Mouse (Mus musculus) liver, adult 2 months (tissue): Measurements from ENCODE around the gene Zfp526. TPM values are rescaled to one million over a fixed set of nuclear protein-coding genes. Genes with fewer than 3 reads are reported as not detected.

Source experiments
- DNase-seq: peaks from one replicate; pipeline ENCODE4 v3.0.0-alpha.2; 2011; ENCODE audit warnings: low read depth, low spot score; ENCODE audit errors: extremely low read depth
- H3K27ac ChIP-seq: fragments of 200-500 bp; replicated peaks from 2 replicates; pipeline ENCODE4 v1.5.1; 2012; ENCODE audit warnings: low read depth, mild to moderate bottlenecking, control low read depth, inconsistent platforms, low read length; ENCODE audit not compliant: insufficient read depth
- H3K27me3 ChIP-seq: fragments of 200-500 bp; 2 replicates; pipeline ENCODE4 v1.6.1; 2012; ENCODE audit warnings: mild to moderate bottlenecking, moderate library complexity, low read length, inconsistent platforms; ENCODE audit not compliant: control insufficient read depth, insufficient read depth
- H3K36me3 ChIP-seq: fragments of 200-500 bp; 2 replicates; pipeline ENCODE4 v1.6.1; 2012; ENCODE audit warnings: low read length, inconsistent platforms; ENCODE audit not compliant: control insufficient read depth, insufficient read depth
- H3K4me1 ChIP-seq: fragments of 200-500 bp; 2 replicates; pipeline ENCODE4 v1.6.1; 2011; ENCODE audit warnings: low read length; ENCODE audit not compliant: control insufficient read depth, insufficient read depth
- H3K4me3 ChIP-seq: fragments of 200-500 bp; 2 replicates; pipeline ENCODE4 v1.5.1; 2011; ENCODE audit warnings: low read depth, mild to moderate bottlenecking, control low read depth, low read length, moderate library complexity; ENCODE audit not compliant: insufficient read depth
- H3K79me2 ChIP-seq: fragments of 200-500 bp; 2 replicates; pipeline ENCODE4 v1.6.1; 2012; ENCODE audit warnings: inconsistent platforms, mild to moderate bottlenecking, low read length, moderate library complexity; ENCODE audit not compliant: control insufficient read depth, insufficient read depth
- H3K9ac ChIP-seq: fragments of 200-500 bp; 2 replicates; pipeline ENCODE4 v1.6.1; 2012; ENCODE audit warnings: low read depth, mild to moderate bottlenecking, control low read depth, inconsistent platforms, low read length
- CTCF ChIP-seq: fragments of 200-500 bp; IDR thresholded peaks from 2 replicates; pipeline ENCODE4 v1.5.1; 2011; ENCODE audit warnings: low read depth, low read length, control low read depth
- POLR2A ChIP-seq: fragments of 200-500 bp; IDR thresholded peaks from 2 replicates; pipeline ENCODE4 v1.6.1; 2011; ENCODE audit warnings: low read length, control low read depth; ENCODE audit not compliant: insufficient read depth; ENCODE audit errors: extremely low read depth
- WGBS: fragments of 180-500 bp; shearing (Covaris S2); methylation state at CpG from one replicate; pipeline ENCODE4 v1.1.7; 2018; 5-methylcytosine and 5-hydroxymethylcytosine counted together
- polyA plus RNA-seq: library from polyadenylated mRNA; depleted of rRNA; stranded (reverse); fragments of >200 nt; gene quantifications from 2 replicates; pipeline ENCODE4 v1.2.3, GENCODE M21; 2012
- total RNA-seq: library from RNA; depleted of rRNA; stranded (reverse); fragments of >200 nt; gene quantifications from 2 replicates; pipeline ENCODE4 v1.2.3, GENCODE M21; 2014

Zfp526 gene
- total and polyA plus RNA-seq, 2 experiments = 2.2 to 4.7 TPM

DNA sequence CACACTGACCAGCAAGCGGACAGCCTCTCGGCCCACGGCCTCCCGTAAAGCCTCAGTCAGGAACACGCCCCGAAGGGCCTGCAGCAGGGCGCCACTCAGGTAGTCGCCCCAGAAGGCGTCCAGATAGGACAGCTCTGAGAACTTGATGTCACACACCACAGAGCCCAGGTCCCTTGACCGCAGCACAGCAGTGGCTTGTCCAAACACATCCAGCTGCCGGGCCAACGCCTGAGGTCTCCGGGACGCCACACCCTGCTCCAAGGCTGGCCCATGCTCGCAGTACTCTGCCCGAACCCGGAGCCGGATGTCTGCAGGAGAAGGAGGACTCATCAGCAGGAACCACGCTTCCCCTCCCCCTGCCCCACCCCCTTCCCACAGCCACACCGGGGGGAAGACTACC, 17.6 kb upstream of the Zfp526 start:
- Histone ChIP-seq H3K9ac (no peak overlapping the region), H3K4me1 (no peaks in the 10 kb centered on the region), H3K79me2 (no peaks in the 10 kb centered on the region), H3K4me3 (no peak overlapping the region), H3K27ac (no peak overlapping the region), H3K36me3 (peaks cover 14% of the 10 kb centered on the region; the same call in 1 of the 2 replicates), H3K27me3 (no peaks in the 10 kb centered on the region)
- no peak for DNase-seq
- 93% methylated on average over 20 of the region's 20 CpGs for WGBS
- TF ChIP-seq CTCF (no peak), POLR2A (no peak)

DNA sequence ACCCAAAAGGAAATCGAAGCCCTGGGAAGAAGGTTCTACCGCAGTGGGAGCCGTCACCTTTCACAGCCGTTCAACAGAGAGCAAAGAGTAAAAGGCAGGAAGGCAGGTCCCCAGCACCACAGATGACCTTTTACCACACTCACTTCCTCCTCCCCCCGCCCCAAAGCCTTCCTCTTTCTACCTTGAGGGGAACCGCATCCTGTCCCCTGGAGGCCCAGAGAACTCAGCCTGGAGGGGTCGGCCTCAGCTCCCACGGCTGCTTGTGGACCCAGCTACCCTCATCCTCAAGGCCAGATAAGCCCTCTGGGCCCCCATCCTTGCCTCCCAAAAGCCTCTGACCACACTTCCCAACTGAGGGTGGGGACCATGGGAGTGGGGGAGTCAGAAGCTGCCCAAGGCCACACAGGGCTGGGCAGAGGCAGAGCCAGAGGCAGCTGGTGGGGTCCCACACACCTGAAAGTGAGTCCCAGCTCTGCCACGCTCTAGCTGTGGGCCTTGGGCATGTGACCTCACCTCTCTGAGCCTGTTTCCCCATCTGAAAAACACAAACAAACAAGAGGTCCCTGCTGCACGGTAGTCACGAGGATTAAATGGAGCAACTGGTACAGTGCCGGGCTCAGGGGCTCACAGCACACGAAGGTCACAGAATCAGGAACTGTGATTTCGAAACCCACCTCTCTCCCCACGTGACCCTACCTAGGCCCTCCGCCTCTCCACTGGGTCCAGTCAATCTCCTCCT, 15.7 kb upstream of the Zfp526 start:
- Histone ChIP-seq H3K27me3 (no peaks in the 10 kb centered on the region), H3K4me1 (no peaks in the 10 kb centered on the region), H3K36me3 (peaks cover 18% of the 10 kb centered on the region; the same call in 1 of the 2 replicates), H3K4me3 (no peak overlapping the region; the same call in 1 of the 2 replicates), H3K79me2 (no peaks in the 10 kb centered on the region), H3K27ac (peak overlapping the region; percentile 22), H3K9ac (peak overlapping the region; percentile 11; the same call in 1 of the 2 replicates)
- WGBS = 46% methylated on average over 16 of the region's 16 CpGs
- DNase-seq = no peak
- TF ChIP-seq CTCF = no peak
- TF ChIP-seq POLR2A = no peak

DNA sequence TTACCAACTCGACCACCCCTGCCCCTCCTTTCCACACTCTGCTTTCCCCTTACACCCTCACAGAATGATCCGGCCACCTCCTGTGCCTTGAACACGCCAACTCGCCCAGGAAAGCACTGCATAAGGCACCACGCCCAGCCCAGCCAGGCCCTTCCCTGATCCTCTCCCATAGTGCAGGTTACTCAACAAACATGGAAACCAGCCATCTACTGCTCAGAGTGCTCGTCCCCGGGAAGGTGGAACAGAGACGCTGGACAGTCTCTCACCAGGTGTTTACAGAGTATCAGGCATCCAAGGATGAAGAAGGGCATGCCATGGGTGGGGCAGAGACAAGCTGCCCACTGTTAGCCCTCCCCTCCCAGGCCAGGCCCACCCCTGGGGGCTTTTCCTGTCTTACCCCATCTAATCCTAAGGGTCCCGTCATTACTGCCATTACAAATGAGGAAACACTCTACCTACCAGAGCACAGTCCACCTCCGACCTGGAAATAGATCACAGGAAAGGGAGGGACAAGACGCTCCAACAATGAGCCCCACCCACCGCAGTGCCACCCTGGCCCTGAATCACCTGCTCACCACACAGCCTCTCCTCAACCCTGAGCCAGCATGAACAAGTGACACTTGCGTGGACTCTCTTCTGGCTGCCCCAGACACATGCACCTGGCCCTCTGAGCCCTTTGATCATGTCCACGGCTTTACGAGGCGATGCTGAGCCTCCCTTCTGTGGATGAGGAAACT, 15.0 kb upstream of the Zfp526 start:
- peaks cover 21% of the 10 kb centered on the region; the same call in 1 of the 2 replicates for H3K36me3 ChIP-seq
- peak overlapping the region; percentile 22; the same call in 1 of the 2 replicates for H3K27ac ChIP-seq
- H3K27me3 ChIP-seq = no peaks in the 10 kb centered on the region
- TF ChIP-seq POLR2A (no peak), CTCF (no peak)
- H3K9ac ChIP-seq = no peak overlapping the region
- DNase-seq = peak; percentile 39
- WGBS = 64% methylated on average over 16 of the region's 16 CpGs
- H3K4me3 ChIP-seq = no peak overlapping the region
- no peaks in the 10 kb centered on the region for H3K79me2 ChIP-seq
- no peaks in the 10 kb centered on the region for H3K4me1 ChIP-seq

DNA sequence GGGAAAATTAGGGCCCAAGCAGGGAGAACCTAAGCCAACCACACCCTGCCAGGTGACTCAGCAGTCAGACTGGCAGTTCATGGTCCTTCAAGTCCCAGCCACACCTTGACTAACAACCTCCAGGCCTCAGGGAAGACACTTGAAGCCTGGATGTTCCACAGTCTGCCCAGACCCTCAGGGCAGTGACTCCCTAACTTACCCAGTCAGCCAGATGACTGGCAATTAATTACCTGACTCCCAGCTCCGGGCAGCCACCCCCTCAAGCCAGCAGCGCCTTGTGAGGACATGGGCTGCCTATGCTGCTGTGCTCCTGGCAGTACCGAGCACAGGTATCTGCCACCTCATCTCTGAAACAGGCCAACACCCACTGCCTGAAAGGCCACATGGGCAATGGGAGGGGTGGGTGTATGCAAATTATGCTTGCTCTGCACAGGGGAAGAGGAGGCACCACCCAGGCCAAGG, 12.0 kb upstream of the Zfp526 start:
- Histone ChIP-seq H3K4me1 (no peaks in the 10 kb centered on the region), H3K9ac (no peak overlapping the region), H3K27ac (no peak overlapping the region), H3K27me3 (no peaks in the 10 kb centered on the region), H3K4me3 (no peak overlapping the region), H3K79me2 (no peaks in the 10 kb centered on the region), H3K36me3 (peaks cover 32% of the 10 kb centered on the region)
- 87% methylated on average over 3 of the region's 3 CpGs for WGBS
- no peak for TF ChIP-seq POLR2A
- TF ChIP-seq CTCF = no peak
- DNase-seq = no peak

DNA sequence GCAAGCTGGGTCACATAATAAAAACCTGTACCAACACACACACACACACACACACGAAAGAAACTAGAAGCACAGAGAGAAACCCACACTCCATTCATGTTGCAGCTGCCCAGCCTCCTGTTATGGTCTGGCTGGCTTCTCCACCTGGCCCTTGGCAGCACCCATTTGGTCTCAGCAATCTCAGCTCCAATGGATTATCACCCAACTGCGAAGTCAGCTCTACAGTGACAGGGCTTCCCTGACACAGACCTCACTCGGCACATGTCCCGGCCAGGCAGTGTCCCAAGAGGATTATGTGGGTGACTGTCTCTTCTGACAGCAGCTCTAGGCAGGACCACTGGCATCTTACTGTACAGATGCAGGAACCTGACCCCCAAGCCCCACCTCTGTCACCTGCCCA, 10.7 kb upstream of the Zfp526 start:
- Histone ChIP-seq H3K27ac (no peak overlapping the region), H3K27me3 (no peaks in the 10 kb centered on the region), H3K4me3 (no peak overlapping the region), H3K4me1 (no peaks in the 10 kb centered on the region), H3K36me3 (peaks cover 33% of the 10 kb centered on the region), H3K79me2 (peaks cover 5% of the 10 kb centered on the region; the same call in 1 of the 2 replicates), H3K9ac (no peak overlapping the region)
- 90% methylated on average over 4 of the region's 4 CpGs for WGBS
- no peak for DNase-seq
- no peak for TF ChIP-seq POLR2A
- no peak for TF ChIP-seq CTCF
